Mouse (Mus musculus): ENCODE data around the gene Ptgis.

- TF ChIP-seq POLR2A (IDR thresholded peaks at IDR 0.05; ENCODE audit: extremely low read depth, insufficient read depth, low read length), result no peak
- TF ChIP-seq CTCF (IDR thresholded peaks at IDR 0.05; ENCODE audit: low read depth, low read length), result no peak
These were observed 61.1 kb downstream of the Ptgis start for GRCm38 (mm10) chr2:167179301-167179700.
